Mouse (Mus musculus) spleen, adult 18-20 months (tissue): ENCODE measurements around the gene Rufy3.
"Not testable (repeated sequence)": the region's sequence is repeated elsewhere in the genome, so short reads cannot be mapped to it uniquely, and the experiment has no call there.

ENCODE experiments used
- DNase-seq, 2 experiments: peaks; one replicate each; pipeline ENCODE4 v3.0.0; 2022; ENCODE audit warnings: mixed read lengths in 2 of 2

Rufy3 gene

DNA sequence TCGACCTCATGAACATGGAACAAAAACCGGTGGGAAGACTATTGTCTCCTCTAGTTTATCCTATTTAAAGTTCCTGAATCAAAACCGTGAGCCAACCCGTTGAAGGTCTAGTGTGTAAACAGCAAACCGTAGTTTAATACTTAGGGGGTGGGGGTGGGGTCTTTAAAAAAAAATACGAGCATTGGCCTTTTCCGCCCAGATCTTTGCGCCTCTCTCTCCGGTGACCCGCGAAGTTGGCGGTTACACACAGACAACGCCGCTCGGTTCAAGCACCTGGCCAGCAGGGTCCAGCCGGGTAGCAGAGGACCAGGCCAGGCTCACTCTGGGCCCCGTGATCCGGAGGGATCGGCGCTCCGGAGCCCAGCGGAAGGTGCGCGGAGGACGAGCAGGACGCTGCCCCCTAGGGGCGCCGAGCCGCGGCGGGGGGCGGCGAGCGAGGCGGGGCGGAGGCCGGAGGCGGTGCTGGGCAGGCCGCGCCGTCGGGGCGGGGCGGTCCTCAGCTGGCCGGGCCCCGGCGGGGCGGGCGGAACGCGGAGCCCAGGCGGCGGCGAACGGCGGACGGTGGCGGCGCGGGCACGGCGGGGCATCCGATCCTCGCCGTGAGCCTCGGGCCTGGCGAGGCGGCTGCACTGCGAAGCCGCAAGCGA, at the start of gene Rufy3:
Rufy3 (plus strand) TSS at position 540 of the 647 bp plus-strand sequence.
- peak; percentile 81 to 92 for DNase-seq

DNA sequence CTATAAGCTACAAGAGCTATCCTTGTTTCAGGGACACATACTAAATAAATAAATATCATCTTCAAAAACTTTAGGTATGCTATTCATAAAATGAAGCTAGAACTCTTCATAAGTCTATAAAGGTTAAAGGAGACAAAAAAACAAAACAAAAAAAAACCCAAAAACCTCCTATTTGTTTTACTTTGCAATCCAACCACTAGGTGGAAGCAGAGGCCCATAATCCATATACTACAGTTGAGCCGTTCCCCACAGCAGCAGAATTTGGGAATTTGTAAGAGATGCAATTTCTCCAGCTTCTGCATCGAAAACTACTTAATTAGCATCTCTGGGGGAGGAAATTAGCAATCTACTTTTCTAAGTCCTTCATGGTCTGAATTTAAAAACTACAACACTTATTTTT, 45.6 kb upstream of the Rufy3 start:
- DNase-seq = no peak

DNA sequence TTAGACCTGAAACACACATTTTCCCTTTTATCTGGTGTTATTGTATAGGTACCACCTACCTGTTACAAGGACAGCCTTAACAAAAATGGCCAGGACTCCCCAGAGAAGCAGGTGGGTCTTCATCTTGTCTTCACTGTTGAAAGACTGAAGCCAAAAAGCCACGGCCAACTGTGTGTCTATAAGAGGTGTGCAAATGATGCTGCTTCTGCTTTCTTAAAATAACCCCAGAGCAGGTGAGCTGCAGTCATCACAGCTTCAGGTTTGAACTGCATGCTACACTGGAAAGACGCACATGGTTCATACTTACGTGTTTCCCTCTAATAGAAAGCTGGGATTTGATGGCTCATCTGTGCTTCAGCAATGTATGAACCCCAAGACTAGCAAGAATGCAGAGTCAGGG, 37.2 kb upstream of the Rufy3 start, which contains the start of gene Jchain:
Jchain (minus strand) TSS at position 235 of the 400 bp plus-strand sequence.
- no peak for DNase-seq

DNA sequence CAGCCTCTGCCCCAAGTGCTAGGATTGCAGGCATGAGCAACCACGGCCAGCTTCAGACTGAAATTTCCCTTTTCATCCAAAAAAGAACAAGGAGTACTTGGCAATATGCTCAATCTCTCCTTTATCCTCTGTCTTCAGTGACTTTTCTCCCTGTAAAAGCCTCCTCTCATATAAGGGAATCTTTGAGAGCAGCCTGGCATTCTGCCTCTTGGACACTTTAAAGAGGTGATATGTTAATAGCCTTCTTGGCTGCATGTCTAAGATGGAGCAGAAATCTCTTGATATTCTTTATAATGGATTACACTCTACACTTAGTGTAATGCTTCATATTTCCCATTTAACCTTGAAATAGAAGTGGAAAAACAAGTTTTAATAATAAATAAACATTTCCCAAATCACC, 33.9 kb upstream of the Rufy3 start:
- no peak for DNase-seq

DNA sequence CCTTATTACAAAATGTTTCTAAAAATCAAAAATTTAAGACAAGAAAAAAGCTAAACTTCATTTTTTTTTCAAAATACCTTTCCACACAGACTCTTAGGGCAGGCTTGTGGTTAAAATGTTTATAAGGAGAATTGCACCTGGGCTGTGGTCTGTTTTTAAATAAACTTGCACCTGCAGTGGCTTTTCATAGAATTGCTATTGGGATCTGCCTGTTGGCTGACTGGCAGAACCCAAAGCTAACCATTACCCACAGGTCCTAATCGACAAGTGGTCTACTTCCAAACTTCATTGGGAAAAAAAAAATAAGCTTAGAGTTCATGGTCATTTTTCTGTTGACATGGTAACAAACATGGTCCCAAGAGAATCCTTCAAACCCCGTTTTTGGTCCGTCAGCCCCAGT, 30.1 kb upstream of the Rufy3 start:
- DNase-seq = no peak

DNA sequence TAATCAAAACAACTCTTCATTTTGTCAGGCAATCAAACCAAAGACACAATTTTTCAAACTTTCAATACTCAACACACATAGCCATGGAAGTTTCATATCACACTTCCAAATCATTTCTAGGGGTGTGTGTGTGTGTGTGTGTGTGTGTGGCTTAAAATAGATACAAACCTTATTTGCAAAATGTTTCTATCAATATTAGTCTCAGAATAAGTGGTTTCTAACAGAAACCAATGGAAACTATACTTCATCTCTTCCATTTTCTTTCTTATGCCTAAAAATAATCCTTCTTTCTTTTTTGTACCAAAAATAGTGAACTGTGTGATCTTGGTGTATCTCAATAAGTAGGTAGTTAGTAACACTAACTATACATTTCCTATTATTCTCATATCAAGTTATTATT, 24.0 kb upstream of the Rufy3 start:
- DNase-seq = no peak

DNA sequence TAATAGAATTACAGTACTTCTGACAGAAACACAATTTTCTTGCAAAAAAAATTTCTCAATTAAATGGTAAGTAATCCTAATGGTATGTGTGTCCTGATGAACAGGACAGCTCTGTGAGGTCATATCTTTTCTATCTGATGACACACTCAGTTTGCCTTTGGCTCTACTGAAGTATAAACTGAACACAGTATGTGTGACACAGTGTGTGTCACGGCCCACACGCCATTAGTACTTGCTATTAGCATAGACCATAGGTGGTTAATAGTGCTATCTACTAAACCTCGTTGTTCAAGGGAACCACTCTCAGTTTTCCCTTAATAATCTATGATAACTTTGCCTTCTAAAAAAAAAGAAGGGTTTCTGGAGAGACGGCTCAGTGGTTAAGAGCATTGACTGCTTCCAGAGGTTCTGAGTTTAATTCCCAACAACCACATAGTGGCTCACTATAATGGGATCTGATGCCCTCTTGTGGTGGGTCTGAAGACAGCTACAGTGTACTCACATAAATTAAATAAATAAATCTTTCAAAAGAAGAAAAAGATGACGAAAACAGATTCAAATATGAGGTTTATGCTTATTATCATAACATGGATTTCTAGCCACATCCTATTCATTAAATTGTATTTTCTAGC, 22.1 kb upstream of the Rufy3 start:
- no peak for DNase-seq

DNA sequence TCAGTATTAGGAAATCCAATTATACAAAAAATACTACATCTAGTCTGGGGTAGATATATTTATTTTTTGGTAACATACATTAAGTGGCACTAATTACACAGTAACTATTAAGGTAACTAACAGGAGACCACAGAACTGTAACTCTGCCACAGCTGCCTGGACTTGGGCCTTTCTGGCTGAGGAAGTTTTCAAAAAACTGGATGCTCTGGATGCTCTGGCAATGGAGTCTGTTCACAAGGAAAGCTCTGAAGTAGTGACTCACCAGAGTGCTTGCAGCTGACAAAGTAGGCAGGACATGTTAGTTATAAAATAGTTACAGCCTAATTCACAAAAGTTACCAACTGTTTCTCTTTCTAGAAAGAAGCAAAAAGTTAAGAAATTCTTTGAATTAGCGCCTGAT, 20.4 kb upstream of the Rufy3 start:
- DNase-seq = not testable (repeated sequence)

DNA sequence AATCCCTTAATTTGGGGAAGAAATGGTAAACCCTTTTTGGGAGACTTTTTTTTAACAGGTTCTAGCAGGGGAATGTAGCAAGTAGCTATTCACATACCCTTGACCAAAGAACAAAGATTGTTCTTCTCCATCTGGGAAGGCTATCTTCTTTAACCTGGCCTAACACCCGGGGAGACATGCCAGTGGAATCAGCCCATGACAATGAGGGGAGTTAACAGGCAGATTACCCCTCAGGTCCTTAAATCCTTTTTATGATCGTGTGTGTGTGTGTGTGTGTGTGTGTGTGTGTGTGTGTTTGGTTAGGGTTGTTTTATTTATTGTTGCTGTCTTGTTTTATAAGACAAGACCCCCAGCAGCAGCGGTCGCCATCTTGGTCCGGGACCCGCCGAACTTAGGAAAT, 19.3 kb upstream of the Rufy3 start:
- no peak for DNase-seq

DNA sequence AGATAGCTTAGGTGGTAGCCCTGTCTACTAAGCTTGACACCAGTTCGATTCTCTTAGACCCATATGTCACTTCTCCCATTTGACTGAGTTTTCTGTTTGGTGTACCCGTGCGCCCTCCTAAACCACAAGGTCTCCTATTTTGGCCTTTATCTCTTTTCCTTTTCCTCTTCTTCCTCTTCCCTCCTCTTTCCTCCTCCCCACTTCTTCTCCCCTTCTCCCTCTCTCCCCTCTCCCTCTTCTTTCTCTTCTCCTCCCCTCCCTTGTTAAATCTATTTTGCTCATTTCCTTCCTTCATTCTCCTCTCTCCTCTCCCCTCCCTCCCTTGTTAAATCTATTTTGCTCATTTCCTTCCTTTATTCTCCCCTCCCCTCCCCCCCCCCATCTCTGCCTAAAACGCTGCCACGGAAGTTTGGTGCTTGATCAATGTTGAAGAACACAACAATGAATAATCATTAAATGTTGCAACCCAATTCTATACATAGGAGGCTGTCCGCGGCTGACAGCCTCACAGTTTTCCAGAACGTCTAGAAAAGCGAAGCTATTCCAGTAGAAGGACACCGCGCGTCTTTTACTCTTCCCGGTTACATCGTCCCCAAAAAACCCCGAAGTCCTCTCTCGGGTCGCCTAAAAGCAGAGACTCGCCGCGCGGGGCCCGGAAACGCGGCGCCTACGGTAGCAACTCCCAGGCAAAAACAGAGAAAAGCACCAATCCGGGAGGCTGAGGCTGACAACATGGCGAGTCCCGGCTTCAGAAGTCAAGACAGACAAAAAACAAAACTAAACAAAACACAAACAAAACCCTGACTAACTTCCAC, 11.4 kb upstream of the Rufy3 start:
- no peak for DNase-seq

DNA sequence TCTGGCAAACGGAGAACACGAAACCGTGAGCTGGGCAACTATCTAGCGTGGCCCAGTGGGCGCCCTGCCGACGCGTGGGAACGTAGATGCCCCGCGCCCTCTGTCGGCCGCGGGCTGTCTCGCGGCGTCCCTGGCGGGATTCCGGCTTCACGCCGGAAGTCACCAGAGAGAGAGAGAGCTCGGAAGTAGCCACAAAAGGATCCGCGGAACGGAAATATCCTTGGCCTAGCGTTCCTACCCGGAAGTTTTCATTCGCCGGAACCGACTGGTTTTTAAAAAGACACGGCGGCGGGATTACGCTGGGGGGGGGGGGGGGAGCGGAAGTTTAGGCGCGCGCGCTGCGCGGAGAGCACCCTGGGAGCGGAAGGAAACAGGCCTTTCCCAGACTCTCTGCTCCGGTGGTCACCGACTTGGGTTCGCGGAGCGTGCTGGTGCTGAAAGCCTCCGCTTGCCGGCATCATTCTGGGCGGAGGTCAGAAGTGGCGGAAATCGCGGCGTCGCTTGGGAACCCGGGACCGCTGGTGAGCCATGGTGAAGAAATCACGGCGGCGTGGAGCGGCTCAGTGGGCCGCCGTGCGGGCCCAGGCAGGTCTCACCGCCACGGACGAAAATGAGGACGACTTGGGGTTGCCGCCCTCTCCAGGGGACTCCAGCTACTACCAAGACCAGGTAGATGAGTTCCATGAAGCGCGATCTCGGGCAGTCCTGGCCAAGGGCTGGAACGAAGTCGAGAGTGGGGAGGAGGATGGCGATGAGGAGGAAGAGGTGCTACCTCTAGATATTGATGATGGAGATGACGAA, 10.6 kb upstream of the Rufy3 start, which contains the start of gene Utp3:
Utp3 (plus strand) TSS at position 377 of the 801 bp plus-strand sequence.
- DNase-seq = peak; percentile 87 to 90

DNA sequence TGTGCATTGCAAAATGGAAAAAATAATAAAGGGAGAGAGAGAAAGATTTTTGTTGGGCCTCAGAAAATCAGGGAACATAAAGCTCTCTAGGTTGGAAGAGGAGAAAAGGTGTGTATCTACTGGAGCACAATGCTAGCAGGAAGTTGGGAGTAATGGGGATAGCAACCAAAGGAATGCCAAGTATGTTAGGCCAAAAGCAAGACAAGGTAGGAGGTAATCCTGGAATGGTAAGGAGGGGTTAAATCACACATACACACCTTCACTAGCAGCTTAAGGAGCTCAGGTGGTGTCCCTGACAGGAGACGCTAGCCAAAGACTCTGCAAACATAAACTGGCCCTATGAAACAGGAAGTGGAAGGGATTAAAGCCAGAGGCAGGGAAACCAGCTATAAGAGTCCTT, 5.8 kb upstream of the Rufy3 start:
- DNase-seq = no peak

DNA sequence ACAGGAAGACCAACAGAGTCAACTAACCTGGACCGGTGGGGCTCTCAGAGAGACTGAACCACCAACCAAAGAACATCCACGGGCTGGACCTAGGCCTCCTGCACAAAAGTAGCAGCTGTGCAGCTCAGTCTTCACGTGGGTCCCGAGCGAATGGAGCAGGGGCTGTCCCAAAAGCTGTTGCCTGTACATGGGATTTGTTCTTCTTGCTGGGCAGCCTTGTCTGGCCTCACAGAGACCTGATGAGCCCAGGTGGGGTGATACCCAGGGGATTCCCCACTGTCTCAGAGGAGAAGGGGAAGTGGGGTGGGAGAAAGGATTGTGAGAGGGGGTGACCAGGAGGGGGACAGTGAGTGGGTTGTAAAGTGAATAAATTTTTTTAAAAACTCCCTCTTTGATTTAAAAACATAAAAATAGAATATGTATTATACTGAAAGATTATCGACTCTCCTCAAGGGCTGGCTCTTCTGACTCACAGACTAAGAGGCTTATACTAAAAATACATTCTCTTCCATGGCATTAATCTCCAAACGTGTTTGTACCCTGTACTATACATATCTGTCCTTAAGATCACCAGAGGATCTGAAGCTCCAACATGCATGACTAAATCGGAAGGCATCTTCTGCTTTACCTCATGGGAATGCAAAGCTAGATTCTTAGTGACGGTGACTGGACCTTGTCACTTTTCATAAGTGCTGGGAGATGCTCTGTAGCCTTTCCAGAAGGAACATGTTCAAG, 3.6 kb upstream of the Rufy3 start:
- DNase-seq = no peak

DNA sequence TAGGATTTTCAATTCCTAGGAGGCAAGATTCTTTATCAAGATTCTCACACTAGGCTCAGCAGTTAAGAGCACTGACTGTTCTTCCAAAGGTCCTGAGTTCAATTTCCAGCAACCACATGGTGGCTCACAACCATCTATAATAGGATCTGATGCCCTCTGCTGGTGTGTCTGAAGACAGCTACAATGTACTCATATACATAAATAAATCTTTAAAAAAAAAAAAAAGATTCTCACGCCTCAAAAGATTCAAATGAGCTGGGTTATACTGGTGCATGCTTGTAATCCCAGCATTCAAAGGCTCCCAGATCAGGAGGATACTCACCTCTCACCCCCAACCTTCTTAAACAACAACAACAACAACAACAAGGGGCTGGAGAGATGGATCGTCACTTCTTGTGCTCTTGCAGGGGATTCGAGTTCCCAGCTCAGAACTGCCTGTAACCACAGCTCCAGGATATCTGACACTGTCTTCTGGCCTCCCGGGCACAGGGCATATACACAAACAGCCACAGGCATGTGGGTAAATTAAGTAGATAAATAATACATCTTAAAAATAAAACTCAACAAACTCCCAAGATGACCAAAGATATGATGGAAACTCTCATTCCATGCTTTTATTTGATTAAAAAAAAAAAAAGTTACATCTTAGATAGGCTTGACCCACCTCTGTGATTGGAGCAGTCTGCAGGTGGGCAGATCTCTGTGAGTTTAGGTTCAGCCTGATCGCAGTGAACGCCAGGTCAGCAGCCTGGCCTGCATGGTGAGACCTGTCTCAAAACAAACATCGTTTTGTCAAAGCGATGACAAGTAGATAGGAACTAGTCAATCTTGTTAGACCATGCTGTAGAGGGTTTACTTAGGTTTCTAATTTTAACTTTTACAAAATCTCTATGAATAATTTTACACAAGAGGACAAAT, 1.7 kb upstream of the Rufy3 start:
- no peak for DNase-seq

DNA sequence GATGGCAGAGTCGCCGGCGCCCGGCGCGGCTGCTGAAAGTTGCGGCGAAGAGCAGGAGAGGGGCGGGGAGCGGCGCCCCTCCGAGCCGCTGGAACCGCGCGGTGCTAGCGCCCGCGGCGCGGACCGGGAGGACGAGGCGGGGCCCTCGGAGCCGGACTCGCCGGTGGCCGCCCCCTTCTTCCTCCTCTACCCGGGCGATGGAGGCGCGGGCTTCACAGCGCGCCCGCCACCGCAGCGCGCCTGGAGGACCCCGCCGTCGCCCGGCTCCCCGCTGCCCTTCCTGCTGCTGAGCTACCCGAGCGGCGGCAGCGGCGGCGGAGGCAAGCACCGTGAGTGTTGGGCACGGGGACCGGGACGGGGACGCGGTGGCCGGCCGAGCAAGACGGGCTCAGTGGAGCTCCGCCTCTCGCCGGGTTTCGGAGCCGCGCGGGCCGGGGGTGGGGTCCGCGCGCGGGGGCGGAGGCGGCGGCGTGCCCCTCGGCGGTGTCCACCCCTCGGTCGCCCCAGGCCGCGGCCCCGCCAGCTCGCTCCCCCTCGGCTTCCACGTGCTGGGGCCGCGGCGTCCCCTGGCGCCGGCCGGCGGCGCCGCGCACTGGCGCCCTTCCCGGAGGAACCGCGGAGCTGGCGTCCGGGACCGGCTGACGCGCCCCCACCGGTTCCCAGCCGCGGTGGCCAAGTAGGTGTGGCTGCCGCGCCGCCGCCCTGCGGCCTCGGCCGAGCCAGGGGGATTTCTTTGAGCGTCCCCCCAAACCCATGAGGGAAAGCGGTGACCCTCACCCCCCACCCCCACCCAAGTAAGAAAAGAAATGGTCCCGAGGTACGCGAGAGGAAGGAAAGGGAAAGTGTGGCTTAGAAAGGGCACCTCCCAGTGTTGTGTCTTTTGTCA, 551 bp downstream of the Rufy3 start:
- DNase-seq = peak; percentile 51 to 59

DNA sequence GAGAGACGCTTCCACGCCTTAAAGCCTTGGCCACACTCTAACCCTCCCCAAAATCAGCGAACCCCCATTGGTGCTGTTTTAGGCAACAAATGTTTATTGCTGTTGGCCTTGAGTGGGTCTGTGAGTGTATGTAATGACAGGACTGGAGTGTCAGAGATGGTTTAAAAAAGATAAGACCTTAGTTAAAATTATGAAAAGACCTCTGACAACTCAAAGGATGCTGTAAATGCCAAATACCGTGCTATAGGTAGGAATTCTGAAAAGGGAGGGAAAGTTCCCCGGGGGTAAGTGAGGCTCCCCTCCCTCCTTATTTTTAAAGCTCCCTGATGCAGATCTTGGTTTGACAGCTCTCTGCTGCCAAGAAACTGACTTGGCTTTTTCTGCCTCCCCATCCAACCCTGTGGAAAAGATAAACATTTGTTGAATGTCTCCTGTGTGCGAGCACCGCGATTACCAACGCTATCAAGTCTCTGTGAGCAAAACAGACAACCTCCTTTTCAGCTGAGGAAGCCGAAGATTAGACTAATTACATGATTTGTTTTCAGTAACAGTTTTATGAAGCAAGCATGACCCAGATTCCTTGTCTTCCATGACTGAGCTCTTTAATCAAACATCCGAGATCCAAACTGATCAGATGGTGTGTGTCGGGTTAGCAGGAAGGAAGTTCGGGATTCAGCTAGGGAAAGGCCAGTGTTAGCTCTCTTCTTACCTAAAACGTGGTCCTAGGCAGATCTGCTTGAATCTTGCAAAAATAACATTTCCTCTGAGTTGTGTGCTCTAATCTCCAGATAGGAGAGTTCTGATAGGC, 1.4 kb downstream of the Rufy3 start:
- DNase-seq = no peak

DNA sequence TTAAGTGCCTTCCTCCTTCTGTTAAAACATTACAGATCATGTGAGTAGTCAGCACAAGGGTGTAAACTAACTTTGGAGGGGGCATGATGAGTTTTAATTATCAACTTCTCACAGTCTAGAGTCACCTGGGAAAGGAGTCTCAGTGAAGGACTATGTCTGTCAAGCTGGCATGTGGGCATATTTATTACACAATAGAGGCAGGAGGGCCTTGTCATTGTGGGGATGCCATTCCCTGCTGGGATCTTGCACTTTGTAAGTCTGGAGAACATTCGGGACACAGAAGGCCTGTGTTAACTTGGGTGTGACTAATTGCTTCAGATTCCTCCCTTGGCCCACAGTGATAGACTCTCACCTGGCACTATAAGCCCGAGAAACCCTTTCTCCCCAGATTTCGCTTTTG, 4.7 kb downstream of the Rufy3 start:
- no peak for DNase-seq

DNA sequence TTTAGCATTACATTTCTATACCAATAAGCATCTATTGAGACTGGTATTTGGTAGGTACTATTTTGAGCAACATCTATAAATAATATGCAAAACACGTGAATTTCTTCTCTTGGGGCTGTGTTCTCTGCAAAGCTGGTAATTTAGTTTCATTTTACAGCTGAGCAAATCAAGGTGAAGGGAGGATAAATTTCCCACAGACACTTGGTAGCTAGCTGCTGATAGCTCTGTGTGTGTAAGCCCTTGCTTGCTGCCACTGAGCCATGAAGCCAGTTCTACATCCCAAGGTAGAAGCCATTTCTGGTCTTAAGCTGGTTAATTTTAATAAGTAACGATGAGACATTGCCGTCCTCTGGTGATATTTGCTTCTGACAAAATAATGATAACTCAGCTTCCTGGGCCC, 10.0 kb downstream of the Rufy3 start:
- DNase-seq = no peak
